Mouse (Mus musculus): ENCODE data around the gene Ccdc24.

DNA sequence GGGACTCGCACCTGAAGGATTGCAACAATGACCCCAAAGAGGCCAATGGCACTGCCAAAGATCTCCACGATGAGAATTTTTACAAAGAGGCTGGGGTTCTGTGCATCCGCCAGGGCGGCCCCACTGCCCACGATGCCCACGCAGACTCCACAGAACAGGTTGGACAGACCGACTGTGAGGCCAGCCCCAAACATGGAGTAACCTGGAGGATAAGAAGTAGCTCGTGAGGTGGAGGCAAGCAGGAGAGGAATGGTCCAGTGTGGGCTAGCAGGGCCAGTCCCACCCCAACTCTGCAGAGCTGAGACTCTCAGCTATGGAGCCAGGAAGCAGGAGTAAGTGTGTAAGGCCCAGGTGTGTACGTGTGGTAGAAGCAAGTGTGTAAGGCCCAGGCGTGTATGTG, 12.7 kb upstream of the Ccdc24 start:
- TF ChIP-seq POLR2A (IDR thresholded peaks at IDR 0.05; ENCODE audit: borderline replicate concordance, control insufficient read depth, low read depth, low read length) (no peak), CTCF (IDR thresholded peaks at IDR 0.05; ENCODE audit: control insufficient read depth, insufficient read depth, low read length) (no peak)
